Mouse (Mus musculus): Measurements from ENCODE around the gene Golga5.

GRCm38 (mm10) chr12:102514151-102514550 is 45.2 kb downstream of the Golga5 start:
- TF ChIP-seq CTCF (IDR thresholded peaks at IDR 0.05): no peak
- TF ChIP-seq EP300 (IDR thresholded peaks at IDR 0.05): no peak

Data from lung, postnatal 0 days (tissue).